Mouse (Mus musculus): ENCODE measurements at regions not wholly inside any gene's neighbourhood (a gene's known extent, or its start where the extent isn't known, plus 50 kb on each side); places are given as distances from the start of the nearest gene placed in this dataset.

GRCm38 (mm10) chr12:25427911-25428642 is 331.1 kb upstream of the Id2 start:
- no peak for TF ChIP-seq POLR2A (IDR thresholded peaks at IDR 0.05; ENCODE audit: insufficient read depth, low read depth, low read length)
- TF ChIP-seq CTCF (IDR thresholded peaks at IDR 0.05; ENCODE audit: insufficient read depth, low read depth, low read length), result no peak
